Comparison of ENCODE assay signal across 17 mouse cellular contexts in the genomic region with DNA sequence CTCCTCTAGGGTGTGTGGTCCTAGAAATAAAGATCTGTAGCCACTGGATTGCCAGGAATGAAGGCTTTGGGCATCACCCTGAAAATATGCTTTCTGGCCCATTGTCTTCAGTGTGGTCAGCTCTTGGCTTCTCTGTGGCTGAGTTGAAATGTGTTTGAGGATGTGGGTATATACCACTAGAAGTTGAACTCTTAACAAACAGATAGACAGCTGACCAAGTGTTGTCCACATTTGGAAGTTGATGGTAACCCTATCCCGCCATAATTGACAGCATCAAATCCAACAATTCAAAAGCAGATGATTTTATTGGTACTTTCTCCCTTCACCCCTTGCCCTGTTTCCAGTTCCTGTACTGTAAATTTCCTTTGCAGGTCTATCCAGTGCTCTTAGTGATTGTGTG.
"Had no signal": no experiment of that assay in that cellular context is flagged by ENCODE, and none has a peak within 500 bp of the region (broad histone marks: within the 10 kb centered on the region; RNA-seq: fewer than 3 reads in every experiment).

No protein-coding gene starts in this region.

- H3K4me2 ChIP-seq: lung, embryonic 14.5 days; midbrain, embryonic 12.5 days; neural tube, embryonic 12.5 days had no signal

- H3K4me3 ChIP-seq: midbrain, embryonic 10.5 days; midbrain, embryonic 12.5 days; neural tube, embryonic 12.5 days had no signal

- H3K27ac ChIP-seq: midbrain, embryonic 10.5 days; midbrain, embryonic 12.5 days; neural tube, embryonic 12.5 days had no signal

- H3K27me3 ChIP-seq: midbrain, embryonic 12.5 days; neural tube, embryonic 12.5 days had no signal

- DNase-seq: lung, adult 18-20 months; lung, embryonic 14.5 days; lung, postnatal 10 days; lung, postnatal 4 days; midbrain, embryonic 14.5 days; retina, postnatal 1 day; right cerebral cortex, adult 18-20 months; right cerebral cortex, postnatal 25 days; right cerebral cortex, postnatal 4 days; spleen, adult 18-20 months; thymus, adult 18-20 months; thymus, postnatal 14 days; thymus, postnatal 36 days had no signal

- H3K9me3 ChIP-seq: midbrain, embryonic 10.5 days; midbrain, embryonic 12.5 days; neural tube, embryonic 12.5 days had no signal

- H3K4me1 ChIP-seq: midbrain, embryonic 10.5 days; midbrain, embryonic 12.5 days; neural tube, embryonic 12.5 days had no signal

- H3K9ac ChIP-seq: lung, embryonic 14.5 days; midbrain, embryonic 12.5 days; neural tube, embryonic 12.5 days had no signal

- H3K36me3 ChIP-seq: midbrain, embryonic 10.5 days; midbrain, embryonic 12.5 days; neural tube, embryonic 12.5 days had no signal

- ATAC-seq: midbrain, embryonic 16.5 days had no signal
